Mouse (Mus musculus) liver, adult 2 months (tissue): ENCODE data around the gene Spcs2.

Source experiments
- CTCF ChIP-seq: fragments of 200-500 bp; IDR thresholded peaks from 2 replicates; pipeline ENCODE4 v1.5.1; 2011; ENCODE audit warnings: low read depth, low read length, control low read depth
- POLR2A ChIP-seq: fragments of 200-500 bp; IDR thresholded peaks from 2 replicates; pipeline ENCODE4 v1.6.1; 2011; ENCODE audit warnings: low read length, control low read depth; ENCODE audit not compliant: insufficient read depth; ENCODE audit errors: extremely low read depth

GRCm38 (mm10) chr7:99796471-99796870 lies 66.8 kb downstream of the Spcs2 start:
- no peak for TF ChIP-seq POLR2A
- TF ChIP-seq CTCF: no peak
